Mouse (Mus musculus) adrenal gland, adult 8-10 months (tissue): Measurements from ENCODE around the gene Sppl2c. TPM values are rescaled to one million over a fixed set of nuclear protein-coding genes. Genes with fewer than 3 reads are reported as not detected.

Experiments
- total RNA-seq, 4 experiments: library from RNA; stranded (reverse); gene quantifications; 2 replicates each; pipeline ENCODE4 v1.2.4; 2022

The Sppl2c gene
- total RNA-seq, 4 experiments from 2014 or later, result not detected

Other genes starting within 250 kb of the Sppl2c start
- gene Nsf, start 232.3 kb upstream of the Sppl2c start, total RNA-seq, result 100 to 1,000 TPM; 155 to 272 (median 192) TPM
- gene Arf2, start 219.6 kb upstream of the Sppl2c start, total RNA-seq, result 10 to 100 TPM; 46.1 to 61.9 (median 54.1) TPM
- gene Crhr1, start 53.5 kb upstream of the Sppl2c start, total RNA-seq, result 1 to 10 TPM in 1 of 4 experiments, under 1 TPM in 1, not detected in 2; 0.58 to 1.6 TPM
- 100 to 1,000 TPM; 154 to 281 (median 182) TPM for gene Mapt, start 45.1 kb downstream of the Sppl2c start, total RNA-seq